Mouse (Mus musculus): ENCODE data around the gene Snx14. TPM values are rescaled to one million over a fixed set of nuclear protein-coding genes. Genes with fewer than 3 reads are reported as not detected.
A peak's percentile ranks its signal among the peaks of the same experiment; 100 is the strongest.

The Snx14 gene
- polyA plus RNA-seq, 1 experiment from 2014 or later = 24.3 TPM

DNA sequence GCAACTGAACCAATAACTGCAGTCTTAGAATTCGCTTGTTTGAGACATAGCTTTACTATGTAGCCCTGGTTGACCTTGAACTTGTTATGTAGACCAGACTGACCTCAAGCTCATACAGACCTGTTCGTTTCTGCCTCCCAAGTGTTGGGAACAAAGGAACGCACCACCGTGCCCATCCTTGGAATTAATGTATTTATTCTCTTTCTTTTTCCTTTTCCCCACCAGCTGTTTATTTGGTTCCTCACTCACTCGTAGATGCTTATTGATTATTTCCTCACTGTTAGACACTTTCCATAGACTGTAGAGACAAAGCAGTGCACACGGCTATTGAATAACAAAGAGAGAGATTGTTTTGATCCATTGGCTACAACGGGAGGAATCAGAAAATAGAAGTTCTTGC lies 96.5 kb downstream of the Snx14 start:
- ATAC-seq (ENCODE audit: insufficient number of reproducible peaks, insufficient read depth, low FRiP score, low TSS enrichment) = no peak
- Histone ChIP-seq H3K4me2 (replicated peaks) (no peak overlapping the region), H3K4me1 (no peaks in the 10 kb centered on the region), H3K4me3 (no peak overlapping the region), H3K9me3 (no peaks in the 10 kb centered on the region), H3K27ac (no peak overlapping the region), H3K36me3 (no peaks in the 10 kb centered on the region), H3K9ac (no peak overlapping the region), H3K27me3 (no peaks in the 10 kb centered on the region)
- 78% methylated on average over 7 of the region's 7 CpGs for WGBS

DNA sequence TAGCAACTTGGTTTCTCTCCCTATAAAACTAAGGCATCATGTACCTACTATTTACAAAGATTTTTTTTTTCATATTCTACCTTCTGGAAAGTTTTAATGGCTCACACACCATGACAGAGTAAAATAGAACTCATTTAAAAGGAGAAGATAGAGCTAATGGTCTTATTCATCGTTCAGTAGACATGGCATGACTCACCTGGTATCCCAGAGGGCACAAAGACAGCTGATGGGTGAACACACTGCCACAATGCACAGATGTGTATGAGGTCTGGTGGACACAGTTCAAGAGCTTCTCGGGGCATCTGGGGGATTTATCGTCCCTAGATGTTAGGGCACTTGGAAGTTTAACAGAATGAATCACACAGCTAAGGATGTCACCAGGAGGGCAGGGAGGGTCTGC lies 97.9 kb downstream of the Snx14 start:
- Histone ChIP-seq H3K4me3 (no peak overlapping the region), H3K27me3 (no peaks in the 10 kb centered on the region)

DNA sequence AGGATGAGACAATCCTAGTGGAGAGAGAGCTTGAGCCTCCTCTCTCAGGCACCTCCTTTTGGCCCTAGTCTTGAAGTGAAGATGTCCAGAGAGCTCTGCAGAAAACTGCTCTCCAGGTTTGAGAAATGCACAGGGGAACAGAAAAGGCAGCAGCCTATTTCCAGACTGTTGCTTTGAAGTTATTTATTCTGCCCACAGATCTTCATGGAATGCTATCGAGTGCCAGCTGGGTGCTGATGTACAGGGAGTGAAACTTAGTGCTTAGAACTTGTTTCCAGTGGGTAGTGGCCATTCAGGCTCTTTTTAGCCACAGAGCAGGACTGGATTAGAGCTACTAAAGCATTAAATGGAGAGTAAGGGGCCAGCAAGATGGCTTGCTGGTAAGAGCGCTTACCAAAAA lies 102.9 kb downstream of the Snx14 start:
- H3K4me1 ChIP-seq = no peaks in the 10 kb centered on the region
- no peak overlapping the region for H3K27ac ChIP-seq
- 63% methylated on average over 1 of the region's 2 CpGs for WGBS

More for the DNA sequence above, 97.9 kb downstream of the Snx14 start:
- no peaks in the 10 kb centered on the region for H3K36me3 ChIP-seq
- 80% methylated on average over 3 of the region's 3 CpGs for WGBS
- no peak for ATAC-seq (ENCODE audit: insufficient number of reproducible peaks, insufficient read depth, low FRiP score, low TSS enrichment)
- no peak overlapping the region for H3K4me2 ChIP-seq (replicated peaks)
- no peaks in the 10 kb centered on the region for H3K4me1 ChIP-seq
- no peaks in the 10 kb centered on the region for H3K9me3 ChIP-seq
- H3K9ac ChIP-seq = no peak overlapping the region
- no peak overlapping the region for H3K27ac ChIP-seq

DNA sequence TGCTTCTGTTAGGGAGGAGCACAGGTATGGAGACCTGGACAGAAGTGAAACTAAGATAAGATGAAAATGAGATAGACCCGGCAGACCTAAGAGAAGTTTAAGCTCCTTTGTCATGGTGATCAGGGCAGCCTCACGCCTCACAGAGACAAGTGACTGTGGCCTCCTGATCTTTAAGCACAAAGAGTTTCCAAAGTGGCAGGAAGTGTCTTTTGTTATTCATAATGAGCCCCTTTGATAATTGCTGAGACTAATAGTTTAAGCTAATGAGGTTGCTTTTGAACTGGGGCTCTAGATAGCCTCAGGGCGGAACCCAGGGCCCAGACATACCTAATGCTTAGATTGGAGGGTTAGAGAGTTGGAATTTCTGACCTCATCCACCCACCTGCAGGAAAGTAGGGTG lies 106.3 kb downstream of the Snx14 start:
- H3K4me1 ChIP-seq = peaks cover 4% of the 10 kb centered on the region; the same call in 1 of the 2 replicates
- H3K4me3 ChIP-seq = no peak overlapping the region
- no peak overlapping the region for H3K4me2 ChIP-seq (replicated peaks)
- H3K36me3 ChIP-seq = no peaks in the 10 kb centered on the region
- 21% methylated on average over 3 of the region's 3 CpGs for WGBS
- no peak overlapping the region for H3K9ac ChIP-seq
- H3K27ac ChIP-seq = no peak overlapping the region
- no peak for ATAC-seq (ENCODE audit: insufficient number of reproducible peaks, insufficient read depth, low FRiP score, low TSS enrichment)
- H3K27me3 ChIP-seq = peaks cover 26% of the 10 kb centered on the region
- H3K9me3 ChIP-seq = no peaks in the 10 kb centered on the region

More for the DNA sequence above, 102.9 kb downstream of the Snx14 start:
- H3K4me3 ChIP-seq = no peak overlapping the region
- no peak overlapping the region for H3K4me2 ChIP-seq (replicated peaks)
- no peaks in the 10 kb centered on the region for H3K9me3 ChIP-seq
- H3K36me3 ChIP-seq = no peaks in the 10 kb centered on the region
- no peaks in the 10 kb centered on the region; the same call in 1 of the 2 replicates for H3K27me3 ChIP-seq
- H3K9ac ChIP-seq = no peak overlapping the region
- ATAC-seq (ENCODE audit: insufficient number of reproducible peaks, insufficient read depth, low FRiP score, low TSS enrichment) = no peak

DNA sequence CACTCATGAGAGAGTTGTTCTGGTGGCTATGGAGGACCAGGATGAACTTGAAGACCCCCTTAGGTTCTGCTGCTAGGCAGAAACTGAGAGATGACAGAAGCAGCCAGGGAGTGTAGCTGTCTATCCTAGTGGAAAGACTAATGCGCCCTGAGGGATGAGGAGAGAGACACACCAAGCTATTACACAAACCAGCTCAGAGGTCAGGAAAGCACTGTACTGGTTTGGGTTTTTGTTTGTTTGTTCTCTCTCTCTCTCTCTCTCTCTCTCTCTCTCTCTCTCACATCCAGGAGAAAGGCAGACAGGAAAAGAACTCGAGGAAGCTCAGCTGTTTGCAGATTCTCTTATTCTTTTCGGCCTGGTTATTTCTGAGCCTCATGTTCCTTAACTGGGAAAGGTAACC lies 108.4 kb downstream of the Snx14 start:
- no peak for ATAC-seq (ENCODE audit: insufficient number of reproducible peaks, insufficient read depth, low FRiP score, low TSS enrichment)
- peaks cover 4% of the 10 kb centered on the region; the same call in 1 of the 2 replicates for H3K4me1 ChIP-seq
- H3K27ac ChIP-seq = no peak overlapping the region
- H3K4me3 ChIP-seq = no peak overlapping the region
- no peaks in the 10 kb centered on the region for H3K9me3 ChIP-seq
- no peak overlapping the region for H3K9ac ChIP-seq
- WGBS = 62% methylated on average over 3 of the region's 3 CpGs
- H3K27me3 ChIP-seq = peaks cover 42% of the 10 kb centered on the region
- H3K36me3 ChIP-seq = no peaks in the 10 kb centered on the region
- H3K4me2 ChIP-seq (replicated peaks) = no peak overlapping the region

DNA sequence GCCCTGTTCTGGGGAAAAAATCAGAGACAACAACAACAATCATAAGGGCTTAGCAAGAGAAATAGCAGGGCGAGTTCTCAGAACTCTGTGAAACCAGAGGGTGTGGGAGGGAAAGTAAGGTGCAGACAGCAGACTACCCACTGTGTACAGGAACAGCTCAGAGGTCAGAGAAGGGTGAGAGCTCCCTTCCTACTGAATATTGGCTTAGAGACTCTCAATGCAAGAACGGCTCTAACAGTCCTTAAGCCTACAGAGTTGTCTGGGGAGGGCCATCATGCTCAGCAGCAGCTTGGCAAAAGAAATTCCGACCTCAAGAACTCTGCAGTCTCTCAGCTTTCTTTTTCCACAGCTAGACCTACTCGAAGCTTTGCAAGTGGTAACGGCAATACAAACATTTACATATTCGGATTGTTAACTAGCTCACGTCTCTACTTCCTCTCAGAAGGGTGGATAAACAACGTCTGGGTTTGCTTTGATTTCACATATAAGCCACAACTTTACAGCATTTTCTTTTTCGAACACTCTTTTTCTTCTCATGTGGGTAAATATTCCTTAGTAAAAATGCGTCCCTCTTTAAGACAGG lies 109.5 kb downstream of the Snx14 start:
- Histone ChIP-seq H3K27me3 (peaks cover 42% of the 10 kb centered on the region), H3K9ac (no peak overlapping the region), H3K9me3 (no peaks in the 10 kb centered on the region), H3K4me3 (no peak overlapping the region), H3K36me3 (no peaks in the 10 kb centered on the region), H3K4me2 (replicated peaks) (no peak overlapping the region), H3K4me1 (peaks cover 4% of the 10 kb centered on the region; the same call in 1 of the 2 replicates), H3K27ac (no peak overlapping the region)
- WGBS = 38% methylated on average over 10 of the region's 10 CpGs
- ATAC-seq (ENCODE audit: insufficient number of reproducible peaks, insufficient read depth, low FRiP score, low TSS enrichment) = no peak

DNA sequence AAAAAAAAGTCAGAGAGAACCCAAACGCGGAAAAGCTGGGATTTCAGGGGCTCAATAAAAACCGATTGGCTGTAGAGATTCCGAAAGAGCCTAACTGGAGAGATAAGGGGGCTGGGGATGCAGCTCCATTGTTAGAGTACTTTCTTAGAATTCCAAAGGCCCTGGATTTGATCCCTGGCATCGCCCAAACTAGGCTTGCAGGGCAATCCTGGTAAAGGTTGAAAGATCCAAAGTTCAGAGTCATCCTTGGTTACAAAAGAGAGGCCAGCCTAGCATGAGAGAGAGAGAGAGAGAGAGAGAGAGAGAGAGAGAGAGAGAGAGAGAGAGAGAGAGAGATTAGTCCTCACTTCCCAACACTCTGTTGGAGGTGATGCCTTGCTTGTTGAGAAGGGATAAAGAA lies 110.1 kb downstream of the Snx14 start:
- Histone ChIP-seq H3K4me2 (replicated peaks) (no peak overlapping the region), H3K9ac (no peak overlapping the region), H3K9me3 (no peaks in the 10 kb centered on the region), H3K27me3 (peaks cover 42% of the 10 kb centered on the region), H3K27ac (no peak overlapping the region), H3K4me1 (peaks cover 4% of the 10 kb centered on the region; the same call in 1 of the 2 replicates), H3K4me3 (no peak overlapping the region), H3K36me3 (no peaks in the 10 kb centered on the region)
- no peak for ATAC-seq (ENCODE audit: insufficient number of reproducible peaks, insufficient read depth, low FRiP score, low TSS enrichment)
- 16% methylated on average over 5 of the region's 5 CpGs for WGBS

DNA sequence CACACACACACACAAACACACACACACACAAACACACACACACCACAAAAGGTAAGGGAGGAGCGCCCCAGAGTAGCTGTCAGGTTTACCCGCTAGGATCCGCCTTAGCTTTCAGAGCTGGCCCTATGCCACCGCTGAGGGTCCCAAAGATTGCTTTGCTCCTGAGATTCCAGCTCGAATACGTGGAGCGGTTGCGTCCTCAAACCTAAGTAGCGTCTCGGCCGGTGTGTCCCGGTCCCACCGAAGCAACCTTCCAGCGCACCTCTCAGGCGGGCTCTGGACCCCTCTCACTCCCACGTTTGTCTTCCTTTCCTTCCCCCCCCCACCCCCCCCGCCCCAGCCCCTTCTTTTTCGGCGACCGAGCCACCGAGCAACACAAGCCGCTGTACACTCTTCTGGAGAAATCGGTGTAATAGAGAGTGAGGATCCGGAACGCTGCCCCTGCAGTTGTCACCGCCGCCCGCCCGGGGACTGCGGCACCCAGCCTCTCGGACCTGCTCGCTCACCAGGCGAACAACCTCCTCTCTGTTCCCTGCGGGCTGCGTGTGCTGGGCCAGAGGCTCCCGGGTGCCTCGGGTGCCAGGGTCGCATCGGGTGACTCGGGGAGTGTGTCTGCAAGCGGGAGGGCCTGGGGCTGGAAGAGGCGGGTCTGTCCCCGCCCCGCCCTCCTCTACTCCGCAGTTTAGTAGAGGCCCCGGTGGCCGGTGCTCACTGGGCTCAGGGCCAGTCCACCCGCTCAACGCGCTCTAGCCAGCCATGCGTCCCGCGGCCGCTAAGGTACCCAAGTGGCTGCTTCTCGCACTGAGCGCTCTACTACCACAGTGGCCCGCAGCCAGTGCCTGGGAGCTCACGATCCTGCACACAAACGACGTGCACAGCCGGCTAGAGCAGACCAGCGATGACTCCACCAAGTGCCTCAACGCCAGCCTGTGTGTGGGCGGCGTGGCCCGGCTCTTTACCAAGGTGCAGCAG lies 111.5 kb downstream of the Snx14 start, which contains the start of gene Nt5e:
Gene Nt5e, plus strand, starts transcription at position 268 of the 972 bp plus-strand sequence.
- no peak within 1 kb of the TSS for H3K27ac ChIP-seq

More for the DNA sequence above, 111.5 kb downstream of the Snx14 start, which contains the start of gene Nt5e:
- no peaks in the 10 kb centered on the region for H3K9me3 ChIP-seq
- H3K9ac ChIP-seq = peak within 1 kb of the TSS; percentile 60
- peak within 1 kb of the TSS; percentile 57 for H3K4me3 ChIP-seq
- no peaks in the 10 kb centered on the region for H3K36me3 ChIP-seq
- peaks cover 42% of the 10 kb centered on the region for H3K27me3 ChIP-seq
- H3K4me2 ChIP-seq (replicated peaks) = peak within 1 kb of the TSS; percentile 95
- 1% methylated on average over 66 of the region's 66 CpGs for WGBS
- H3K4me1 ChIP-seq = peaks cover 4% of the 10 kb centered on the region; the same call in 1 of the 2 replicates
- ATAC-seq (ENCODE audit: insufficient number of reproducible peaks, insufficient read depth, low FRiP score, low TSS enrichment) = peak; percentile 93

Other genes with a start within 250 kb of the Snx14 start
- 3.1 and 3.2 TPM in 2 replicates for gene Nt5e, start 111.8 kb downstream of the Snx14 start, polyA plus RNA-seq (2016; fragmentation: Nextera tagmentation; extraction: Ambion mirVana)
- 0.67 and 1.0 TPM in 2 replicates for gene Gm20537, start 17.7 kb upstream of the Snx14 start, polyA plus RNA-seq (2016; fragmentation: Nextera tagmentation; extraction: Ambion mirVana)
- 122 and 127 TPM in 2 replicates for gene Syncrip, start 43.6 kb upstream of the Snx14 start, polyA plus RNA-seq (2016; fragmentation: Nextera tagmentation; extraction: Ambion mirVana)
- 12.9 and 14.2 TPM in 2 replicates for gene Zfp949, start 109.1 kb upstream of the Snx14 start, polyA plus RNA-seq (2016; fragmentation: Nextera tagmentation; extraction: Ambion mirVana)
- gene Trim43a, start 141.9 kb upstream of the Snx14 start, polyA plus RNA-seq (2016; fragmentation: Nextera tagmentation; extraction: Ambion mirVana) = 0.20 TPM in 1 of 2 replicates, not detected in the other